Mouse (Mus musculus) left cerebral cortex, adult 11 months (tissue): Measurements from ENCODE around the gene Emc1.
"Not testable (repeated sequence)": the region's sequence is repeated elsewhere in the genome, so short reads cannot be mapped to it uniquely, and the experiment has no call there.

Experiments
- DNase-seq: peaks from one replicate; pipeline ENCODE4 v3.0.0; 2022; ENCODE audit warnings: low spot score

Emc1 gene

DNA sequence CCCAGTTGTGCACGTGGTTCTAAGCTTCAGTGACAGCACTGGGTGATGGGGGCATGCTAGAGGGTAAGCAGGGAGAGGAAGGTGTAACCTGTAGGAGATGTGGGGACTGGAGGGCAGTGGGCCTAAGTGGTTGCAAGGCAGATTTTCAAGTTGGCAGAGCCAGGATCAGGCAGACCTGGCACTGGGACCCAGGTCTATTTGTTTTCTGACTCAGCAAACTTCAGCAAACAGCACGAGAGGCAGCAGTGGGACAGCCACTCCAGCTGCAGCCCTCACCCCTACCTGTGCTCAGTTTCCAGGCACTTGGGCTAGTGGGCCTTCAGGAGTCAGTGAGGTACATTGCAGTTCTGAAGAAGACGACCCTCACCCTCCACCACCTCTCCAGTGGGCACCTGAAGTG, 4.8 kb downstream of the Emc1 start:
- DNase-seq = no peak

DNA sequence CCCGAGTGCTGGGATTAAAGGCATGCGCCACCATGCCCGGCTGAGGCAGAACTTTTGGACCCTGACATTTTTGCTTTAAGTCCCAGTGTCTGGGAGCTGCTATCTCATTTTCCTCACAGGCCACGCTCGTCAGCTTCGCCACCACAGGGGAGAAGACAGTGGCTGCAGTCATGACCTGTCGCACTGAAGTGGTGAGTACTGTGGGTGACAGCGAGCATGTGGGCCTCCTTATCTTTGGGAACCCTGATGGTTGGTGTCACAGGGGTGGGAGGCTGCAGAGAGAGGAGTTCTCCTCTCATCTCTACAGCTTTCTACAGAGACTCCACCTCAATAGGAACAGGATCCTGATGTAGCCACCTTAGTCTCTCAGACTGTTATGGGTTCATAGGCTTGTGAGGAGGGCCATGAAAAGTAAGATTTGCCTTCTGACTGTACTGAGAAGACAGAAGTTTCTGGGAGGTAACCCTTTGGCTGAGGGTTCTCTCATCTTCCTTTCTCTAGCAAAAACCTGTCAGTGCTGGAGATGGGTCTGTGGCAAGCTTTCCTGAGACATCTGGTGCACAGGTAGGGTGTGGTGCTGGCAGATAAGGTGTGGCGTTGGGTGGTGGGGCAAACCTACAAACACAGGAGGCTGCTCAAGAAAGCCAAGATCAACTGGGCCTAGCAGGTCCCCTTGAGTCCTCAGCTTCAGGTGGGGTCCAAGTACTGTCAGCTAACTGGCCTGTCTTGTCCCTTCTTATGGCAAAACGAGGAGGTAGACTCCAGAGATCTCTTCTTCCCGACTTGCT, 8.6 kb downstream of the Emc1 start:
- DNase-seq = no peak

DNA sequence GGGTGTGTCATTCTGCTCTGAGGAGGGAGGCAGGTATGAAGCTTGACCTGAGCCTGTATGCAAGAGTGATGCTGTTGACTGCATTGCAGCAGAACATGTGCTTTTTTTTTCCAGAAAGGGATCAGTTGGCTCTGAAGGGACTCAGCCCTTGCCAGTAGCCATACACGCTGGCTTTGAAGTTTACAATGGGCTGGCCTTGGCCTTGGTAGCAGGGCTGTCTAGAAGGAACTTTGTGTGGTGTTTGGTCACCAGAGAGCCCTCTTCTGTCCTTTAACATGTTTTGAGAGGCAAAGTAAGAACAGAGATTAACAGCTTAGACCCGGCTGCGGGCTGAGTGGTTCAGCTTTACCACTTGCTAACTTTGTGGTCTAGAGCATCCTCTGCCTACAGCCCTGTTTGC, 14.9 kb downstream of the Emc1 start:
- no peak for DNase-seq

DNA sequence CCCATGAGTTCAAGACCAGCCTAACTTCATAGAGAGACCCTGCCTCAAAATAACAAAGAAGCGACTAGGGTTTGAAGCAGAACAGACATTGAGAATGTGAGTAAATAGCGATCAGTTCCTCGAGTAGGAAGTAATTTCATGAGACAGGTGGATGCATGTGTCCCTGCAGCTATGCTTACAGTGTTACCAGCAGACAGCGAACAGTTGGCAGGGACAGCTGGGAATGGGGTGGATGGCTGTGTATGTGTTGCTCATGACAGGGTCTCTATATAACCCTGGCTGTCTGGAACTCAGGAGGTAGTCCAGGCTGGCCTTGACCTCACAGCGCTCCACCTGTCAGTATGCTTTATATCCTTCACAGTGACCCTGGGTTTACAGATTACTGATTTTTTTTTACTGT, 15.7 kb downstream of the Emc1 start:
- DNase-seq = no peak

DNA sequence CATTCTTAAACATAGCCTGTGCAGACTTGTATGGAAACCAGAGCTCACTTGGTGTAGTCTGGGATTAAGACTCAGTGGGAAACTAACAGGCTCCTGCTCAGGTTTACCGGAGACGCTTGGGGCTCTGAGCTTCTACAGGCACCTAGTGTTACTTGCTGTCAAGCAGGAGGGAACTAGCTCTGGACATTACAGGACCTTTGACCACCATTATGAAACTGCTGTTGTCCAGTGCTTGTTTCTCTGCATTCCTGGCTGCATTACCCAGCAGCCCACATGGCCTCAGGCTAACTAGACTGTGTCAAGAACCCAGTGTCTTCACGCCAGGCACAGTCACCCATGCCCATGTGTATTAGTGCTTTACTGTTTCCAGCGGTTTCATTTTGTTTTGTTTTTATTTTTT, 20.7 kb downstream of the Emc1 start:
- DNase-seq = no peak

DNA sequence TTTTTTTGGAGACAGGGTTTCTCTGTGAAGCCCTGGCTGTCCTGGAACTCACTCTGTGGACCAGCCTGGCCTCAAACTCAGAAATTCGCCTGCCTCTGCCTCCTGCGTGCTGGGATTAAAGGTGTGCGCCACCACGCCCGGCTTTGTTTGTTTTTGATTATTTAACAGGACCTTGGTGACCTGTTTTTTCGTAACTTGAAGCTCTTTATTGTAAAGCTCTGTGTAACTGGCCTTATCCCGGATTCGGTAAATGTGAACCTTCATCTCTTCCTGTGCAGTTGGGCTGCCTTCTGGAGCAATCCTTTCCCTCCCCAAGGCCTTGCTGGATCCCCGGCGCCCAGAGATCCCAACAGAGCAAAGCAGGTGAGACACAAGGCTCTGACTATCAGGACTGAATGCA, 21.1 kb downstream of the Emc1 start:
- DNase-seq = no peak

DNA sequence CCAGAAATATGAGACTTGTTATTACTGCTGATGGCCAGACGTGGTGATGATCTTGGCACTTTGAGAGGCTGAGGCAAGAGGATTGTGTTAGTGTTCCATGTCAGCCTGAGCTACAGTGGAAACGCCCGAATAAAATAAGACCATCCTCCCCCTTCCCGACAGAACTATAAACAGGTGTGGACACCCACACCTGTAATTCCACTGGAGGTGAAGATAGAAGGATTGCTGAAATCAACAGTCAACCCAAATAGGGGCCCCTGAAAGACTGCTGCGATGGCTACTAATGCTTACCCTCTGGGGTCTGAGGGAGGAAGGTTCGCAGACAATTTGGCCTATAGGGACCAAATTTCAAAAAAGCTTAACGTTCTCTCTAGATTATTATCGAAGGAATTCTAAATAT, 27.3 kb downstream of the Emc1 start:
- DNase-seq = no peak

DNA sequence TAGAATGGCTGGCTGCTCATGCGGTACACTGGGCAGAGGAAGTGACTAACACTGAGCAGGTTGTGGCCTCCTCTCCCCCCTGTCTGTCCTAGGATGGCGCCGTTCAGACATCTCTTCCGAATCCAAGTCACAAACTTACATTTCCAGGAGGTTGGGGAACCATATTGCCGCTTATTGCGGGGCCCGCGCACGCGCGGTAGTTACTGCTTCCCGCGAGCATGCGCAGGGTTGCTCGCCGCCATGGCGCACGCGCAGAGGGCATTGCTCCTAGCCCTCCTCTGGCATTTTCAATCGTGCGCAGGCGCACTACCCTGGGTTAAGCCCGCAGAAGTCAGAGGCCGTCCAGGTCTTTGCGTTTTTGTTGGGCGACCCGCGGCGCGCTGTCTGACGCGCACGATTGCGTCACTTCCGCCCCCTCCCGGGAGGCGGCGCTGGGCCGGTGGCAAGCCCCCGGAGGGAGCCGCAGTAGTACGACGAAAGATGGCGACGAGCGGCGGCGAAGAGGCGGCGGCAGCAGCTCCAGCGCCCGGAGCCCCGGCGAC, 27.9 kb downstream of the Emc1 start:
- peak; percentile 99 for DNase-seq

DNA sequence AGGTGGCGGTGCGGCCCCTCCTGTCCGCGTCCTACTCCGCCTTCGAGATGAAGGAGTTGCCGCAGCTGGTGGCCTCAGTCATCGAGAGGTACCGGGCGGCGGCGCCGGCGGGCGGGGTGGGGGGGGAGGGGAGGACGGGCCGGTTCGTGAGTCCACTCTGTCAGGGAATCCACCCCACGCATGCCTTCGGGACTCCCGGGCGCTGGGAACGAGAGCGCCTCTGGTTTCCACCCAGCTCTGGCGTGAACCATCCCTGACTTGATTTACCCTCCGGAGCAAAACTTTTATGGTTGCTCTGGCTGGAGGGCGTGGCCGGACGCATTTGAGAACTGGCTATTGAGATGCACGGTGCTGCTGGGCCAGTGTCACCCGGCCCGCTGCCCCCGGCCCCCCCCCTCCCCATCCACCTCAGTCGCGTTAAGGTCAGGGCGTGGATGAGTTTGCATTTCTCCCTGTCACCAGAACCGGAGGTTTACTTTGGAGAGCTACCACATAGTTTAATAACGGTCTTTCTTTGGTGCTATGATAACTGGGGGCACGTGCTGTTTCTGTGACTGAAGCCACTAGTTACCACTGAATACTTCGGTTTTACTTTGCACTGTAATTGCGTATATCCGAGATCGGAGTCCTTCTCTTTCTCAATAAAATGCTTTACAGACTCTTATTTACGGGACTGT, 28.5 kb downstream of the Emc1 start:
- DNase-seq = no peak

DNA sequence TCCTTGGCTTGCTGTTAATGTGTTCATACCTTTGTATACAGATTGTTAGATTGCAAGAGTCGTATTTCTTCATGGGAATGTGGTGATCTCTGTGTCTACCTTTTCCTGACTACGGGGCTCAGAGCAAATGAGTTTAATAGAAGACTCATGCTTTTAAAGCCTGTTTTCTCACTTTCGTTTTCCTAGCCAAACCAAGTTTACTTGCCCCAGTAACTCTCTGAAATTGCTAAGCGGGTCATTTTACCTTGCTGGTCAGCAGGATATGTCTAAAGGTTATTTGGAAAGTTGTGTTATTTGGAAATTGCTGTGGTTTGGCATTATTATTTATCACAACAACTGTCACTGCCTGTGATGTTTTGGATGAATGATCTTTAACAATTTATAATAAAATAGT, 29.1 kb downstream of the Emc1 start:
- DNase-seq = no peak

DNA sequence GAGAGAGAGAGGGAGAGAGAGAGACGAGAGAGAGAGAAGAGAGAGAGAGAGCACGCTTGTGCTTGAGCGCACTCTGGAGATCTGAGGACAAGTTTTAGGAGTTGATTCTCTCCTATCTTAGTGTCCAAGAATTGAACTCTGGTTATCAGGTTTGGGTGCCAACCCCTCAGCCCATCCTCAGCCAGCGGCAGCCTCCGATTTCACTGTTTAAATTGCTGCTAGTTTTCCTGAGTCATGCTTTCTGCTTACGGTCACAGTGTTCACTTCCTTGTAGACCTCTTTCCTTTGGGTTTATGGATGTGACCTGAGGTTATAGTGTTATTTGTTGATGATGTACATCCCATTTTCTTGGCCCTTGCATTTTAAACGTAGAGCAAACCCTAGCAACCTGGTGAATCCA, 29.8 kb downstream of the Emc1 start:
- DNase-seq = no peak

DNA sequence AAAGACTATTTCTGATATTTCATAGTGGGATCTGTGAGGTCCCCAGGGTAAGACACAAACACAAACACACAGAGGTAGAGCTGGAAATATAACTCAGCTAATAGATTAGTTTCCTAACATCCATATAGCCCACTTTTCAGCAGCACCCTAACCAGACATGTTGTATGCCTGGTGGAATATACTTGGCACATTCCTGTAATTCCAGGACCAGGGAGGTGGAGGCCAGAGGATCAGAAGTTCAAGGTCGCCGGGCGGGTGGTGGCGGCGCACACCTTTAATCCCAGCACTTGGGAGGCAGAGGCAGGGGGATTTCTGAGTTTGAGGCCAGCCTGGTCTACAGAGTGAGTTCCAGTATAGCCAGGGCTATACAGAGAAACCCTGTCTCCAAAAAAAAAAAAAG, 33.5 kb downstream of the Emc1 start:
- DNase-seq = not testable (repeated sequence)

DNA sequence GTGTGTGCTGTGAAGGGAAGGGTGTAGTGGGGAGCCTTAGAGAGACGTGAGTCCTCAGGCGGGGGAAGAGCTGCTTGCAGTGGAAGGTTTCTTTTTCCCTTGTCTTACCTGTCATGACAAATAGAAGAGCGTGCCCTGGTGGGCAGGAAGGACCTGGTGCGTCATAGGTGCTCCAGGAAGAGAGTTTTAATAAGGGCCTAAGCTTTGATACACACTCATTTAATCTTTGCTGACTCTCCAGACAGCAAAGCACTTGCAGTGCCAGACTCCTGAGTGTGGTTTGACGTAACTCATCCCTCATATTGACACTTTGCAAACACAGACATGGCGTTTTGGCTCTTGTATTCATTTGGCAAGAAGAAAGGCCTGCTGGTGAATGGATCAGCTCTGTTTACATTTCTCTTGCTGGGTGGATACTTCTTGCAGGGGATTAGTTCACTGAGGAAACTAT, 34.5 kb downstream of the Emc1 start:
- DNase-seq = no peak

DNA sequence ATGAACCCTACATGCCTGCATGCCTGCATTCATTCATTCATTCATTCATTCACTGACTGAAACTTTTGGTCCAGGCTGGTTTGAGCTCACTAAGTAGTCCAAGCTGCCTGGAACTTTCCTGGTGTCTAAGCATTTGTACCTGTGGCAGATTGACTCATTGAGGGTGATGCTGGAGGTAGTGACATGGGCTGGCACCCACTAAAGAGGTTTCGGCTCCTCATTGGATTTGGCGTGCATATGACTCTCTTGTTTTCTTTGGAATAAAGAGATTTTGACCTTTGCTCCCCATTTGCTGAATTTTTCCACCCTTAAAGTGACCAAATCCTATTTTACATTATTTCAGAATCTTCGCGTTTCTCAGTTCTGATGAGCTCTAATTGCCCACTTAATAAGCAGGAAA, 37.2 kb downstream of the Emc1 start:
- DNase-seq = no peak

DNA sequence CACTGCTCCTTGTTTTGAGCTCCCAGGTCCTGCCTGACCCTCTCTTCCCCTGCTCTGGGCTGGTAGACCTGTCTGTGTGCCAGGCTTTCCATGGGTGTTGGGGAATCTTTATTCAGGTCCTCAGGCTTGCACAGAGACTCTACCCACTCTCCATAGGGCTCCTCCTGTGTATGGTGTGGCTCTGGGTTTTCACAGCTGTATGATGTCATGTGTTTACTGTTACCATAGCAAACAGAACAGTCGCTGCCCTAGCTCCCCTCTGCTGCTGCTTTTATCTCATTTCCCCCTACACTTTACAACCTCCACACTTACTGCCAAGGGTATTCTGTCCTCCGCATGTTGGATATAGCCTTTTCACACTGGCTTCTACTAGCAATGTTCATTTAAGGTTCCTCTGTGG, 43.0 kb downstream of the Emc1 start:
- DNase-seq = no peak

DNA sequence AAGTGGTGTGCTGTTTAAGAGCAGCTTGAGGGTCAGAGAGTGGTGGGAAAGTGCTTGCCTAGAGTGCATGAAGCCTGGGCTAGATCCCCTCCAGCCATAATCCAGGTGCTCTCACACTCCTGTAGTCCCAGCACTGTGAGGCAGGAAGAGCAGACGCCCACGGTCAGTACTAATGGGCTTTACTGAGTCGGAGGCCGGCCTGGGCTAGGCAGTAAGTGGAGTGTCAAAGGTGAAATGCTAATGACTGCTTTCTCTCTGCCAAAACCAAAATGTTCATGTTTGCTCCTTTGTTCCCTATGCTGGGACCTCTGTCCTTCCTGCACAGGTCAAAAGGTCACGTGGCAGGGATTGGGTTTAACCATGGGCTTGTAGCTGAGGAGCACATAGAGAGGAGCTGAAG, 48.1 kb downstream of the Emc1 start:
- no peak for DNase-seq

DNA sequence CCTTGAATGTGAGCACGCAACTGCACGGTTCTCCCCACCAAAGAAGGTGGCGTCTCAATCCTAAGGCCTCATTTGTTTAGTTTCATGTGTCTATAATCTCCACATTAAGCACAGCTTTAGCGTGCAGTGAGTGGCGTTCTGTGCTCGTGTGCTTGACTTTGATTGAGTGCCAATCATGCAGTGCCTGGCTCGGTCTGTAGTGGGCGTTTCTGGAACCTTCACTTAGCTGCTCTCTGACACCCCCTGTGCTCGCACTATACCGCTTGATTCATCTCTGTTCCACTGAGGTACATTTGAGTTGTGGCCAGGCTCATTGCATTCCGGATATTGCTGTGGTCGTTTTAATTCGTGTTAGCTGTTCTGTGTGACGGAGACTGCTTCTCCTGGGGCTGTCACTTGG, 50.8 kb downstream of the Emc1 start:
- DNase-seq = no peak

DNA sequence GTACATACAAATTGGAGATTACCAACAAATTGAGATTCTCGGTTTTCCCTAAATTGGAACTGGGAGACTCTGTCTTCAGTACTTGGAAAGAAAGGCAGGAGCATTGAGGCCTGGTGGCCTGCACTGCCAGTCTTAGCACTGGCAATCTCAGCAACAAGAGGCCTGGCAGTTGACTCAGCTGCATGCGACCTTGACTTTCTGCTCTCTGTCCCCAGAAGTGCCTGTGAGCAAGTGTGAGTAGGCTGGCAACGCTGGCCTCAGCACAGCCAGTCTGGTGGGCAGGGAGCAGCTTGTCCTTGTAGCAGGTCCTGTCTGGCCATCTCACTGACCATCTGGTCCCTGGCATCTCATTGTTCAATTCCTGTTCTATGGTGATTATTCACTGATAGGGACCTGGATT, 59.0 kb downstream of the Emc1 start:
- DNase-seq = no peak

DNA sequence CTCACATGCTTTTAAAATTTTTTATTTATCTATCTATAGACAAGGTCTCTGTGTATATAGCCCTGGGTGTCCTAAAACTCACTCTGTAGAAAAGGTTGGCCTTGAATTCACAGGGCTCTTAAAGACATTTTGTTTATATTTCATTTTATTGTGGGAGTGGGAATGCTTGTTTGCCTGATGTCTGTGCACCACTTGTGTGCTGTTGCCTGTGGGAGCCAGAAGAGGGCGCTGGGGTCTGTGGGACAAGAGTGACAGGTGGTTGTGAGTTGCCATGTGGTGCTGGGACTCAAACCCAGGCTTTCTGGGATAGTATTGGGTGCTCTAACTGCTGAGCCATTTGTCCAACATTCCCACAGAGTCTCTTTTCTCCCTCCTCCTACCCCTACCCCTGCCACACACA, 65.5 kb downstream of the Emc1 start:
- no peak for DNase-seq

DNA sequence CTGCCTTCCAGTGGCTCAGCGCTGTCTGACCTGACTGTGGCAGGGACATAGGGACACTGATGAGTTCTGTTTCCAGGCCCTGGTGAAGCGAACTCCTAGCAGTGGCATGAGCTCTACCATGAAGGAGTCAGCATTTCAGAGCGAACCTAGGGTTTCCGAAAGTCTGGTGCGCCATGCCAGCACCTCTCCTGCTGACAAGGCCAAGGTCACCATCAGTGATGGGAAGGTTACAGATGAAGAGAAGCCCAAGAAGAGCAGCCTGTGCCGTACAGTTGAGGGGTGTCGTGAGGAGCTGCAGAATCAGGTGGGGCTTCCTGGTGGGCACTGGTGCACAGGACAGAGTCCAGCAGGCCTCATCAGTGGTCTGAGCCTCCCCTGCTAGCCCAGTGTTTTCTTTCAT, 69.2 kb downstream of the Emc1 start:
- no peak for DNase-seq

DNA sequence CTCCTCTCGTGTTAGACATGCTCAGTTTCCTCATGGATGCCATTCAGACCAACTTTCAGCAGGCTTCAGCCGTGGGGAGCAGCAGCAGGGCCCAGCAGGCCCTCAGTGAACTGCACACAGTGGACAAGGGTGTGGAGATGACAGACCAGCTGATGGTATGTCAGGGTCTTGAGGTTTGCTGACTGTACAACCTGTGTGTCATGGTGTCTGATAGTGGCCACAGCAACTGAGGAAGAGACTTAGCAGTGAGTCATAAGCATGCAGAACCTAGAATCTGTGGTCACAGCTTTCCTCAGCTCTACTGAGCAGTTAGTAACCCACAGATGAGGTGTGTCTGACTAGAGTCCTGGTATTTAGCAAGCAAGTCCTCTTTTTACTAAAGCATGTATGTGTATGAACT, 70.0 kb downstream of the Emc1 start:
- DNase-seq = no peak

DNA sequence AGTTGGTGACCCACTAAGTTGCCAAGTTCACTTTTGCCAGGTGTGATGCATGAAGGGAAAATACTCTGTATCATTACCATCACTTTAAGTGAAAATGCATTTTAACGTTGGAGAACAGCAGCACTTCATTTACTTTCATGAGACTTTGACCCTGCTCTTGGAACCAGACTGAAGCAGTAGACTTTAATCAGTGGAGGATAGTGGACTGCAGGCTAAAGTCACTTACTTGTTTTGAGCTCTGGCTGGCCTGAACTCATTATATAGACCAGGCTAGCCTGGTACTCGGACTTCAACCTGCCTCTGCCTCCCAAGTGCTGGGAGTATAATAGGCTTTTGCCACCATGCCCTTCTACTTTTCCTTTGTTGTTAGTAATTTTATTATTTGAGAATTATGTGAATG, 70.9 kb downstream of the Emc1 start:
- DNase-seq = no peak
